Mouse (Mus musculus) myocyte (in vitro differentiated cells): ENCODE measurements at regions not wholly inside any gene's neighbourhood (a gene's known extent, or its start where the extent isn't known, plus 50 kb on each side); places are given as distances from the start of the nearest gene placed in this dataset.

Source experiments
- MAX ChIP-seq: IDR thresholded peaks from one replicate; pipeline ENCODE4 v1.6.1; 2011; ENCODE audit warnings: low read depth, mild to moderate bottlenecking, control low read depth
- POLR2A ChIP-seq: IDR thresholded peaks from one replicate; pipeline ENCODE4 v1.6.1; 2011; ENCODE audit warnings: low read depth, mild to moderate bottlenecking, control low read depth, moderate library complexity; ENCODE audit not compliant: insufficient read length
- TCF12 ChIP-seq: IDR thresholded peaks from one replicate; pipeline ENCODE4 v1.6.1; 2011; ENCODE audit warnings: mild to moderate bottlenecking, control low read depth; ENCODE audit not compliant: poor library complexity, insufficient read depth, severe bottlenecking

GRCm38 (mm10) chr4:8935899-8936298 is 697.1 kb upstream of the Car8 start:
- no peak for TF ChIP-seq POLR2A
- TF ChIP-seq MAX: no peak
- TF ChIP-seq TCF12: no peak
